Mouse (Mus musculus): Measurements from ENCODE around the gene H2-M10.2. TPM values are rescaled to one million over a fixed set of nuclear protein-coding genes. Genes with fewer than 3 reads are reported as not detected.
"Not testable (repeated sequence)": the region's sequence is repeated elsewhere in the genome, so short reads cannot be mapped to it uniquely, and the experiment has no call there.

The H2-M10.2 gene
- total RNA-seq, 2 experiments from 2014 or later, result not detected

GRCm38 (mm10) chr17:36252250-36252876 lies 33.9 kb downstream of the H2-M10.2 start:
- DNase-seq (ENCODE audit: low spot score), result no peak

DNA sequence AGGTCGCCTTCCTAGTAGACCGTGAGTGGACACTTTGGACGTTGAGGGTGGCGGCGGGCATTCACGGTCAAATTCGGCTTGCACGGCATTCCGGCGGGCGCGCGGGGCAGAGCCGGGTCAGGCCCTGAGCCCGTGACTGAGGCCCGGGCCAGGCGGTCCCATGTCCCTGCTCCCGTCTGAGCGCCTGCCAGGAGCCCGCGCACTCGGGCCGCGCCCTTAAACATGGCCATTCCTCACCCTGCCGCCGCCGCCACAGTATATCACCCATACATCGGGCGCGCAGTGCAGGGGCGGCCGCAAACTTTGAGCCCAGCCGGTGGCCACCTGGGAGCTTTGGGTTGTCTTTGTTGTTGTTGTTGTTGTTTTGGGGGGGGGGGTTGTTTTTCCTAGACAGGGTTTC lies 37.4 kb downstream of the H2-M10.2 start:
- no peak for DNase-seq (ENCODE audit: low spot score)

DNA sequence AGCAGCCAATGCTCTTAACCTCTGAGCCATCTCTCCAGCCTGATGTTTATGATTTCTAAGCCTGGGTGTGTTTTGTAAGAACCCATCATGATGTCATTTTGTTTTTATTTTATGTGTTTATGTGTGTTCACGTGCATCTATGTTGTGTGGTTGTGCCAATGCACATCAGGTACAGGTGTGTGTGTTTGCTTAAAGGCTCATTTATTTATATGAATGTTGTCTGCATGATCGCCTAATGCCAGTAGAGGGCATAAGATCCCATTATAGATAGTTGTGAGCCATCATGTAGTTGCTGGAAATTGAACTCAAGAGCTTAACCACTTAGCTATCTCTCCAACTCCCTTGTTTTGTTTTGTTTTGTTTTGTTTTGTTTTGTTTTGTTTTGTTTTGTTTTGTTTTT lies 40.5 kb downstream of the H2-M10.2 start:
- DNase-seq (ENCODE audit: low spot score), result no peak

- DNase-seq (ENCODE audit: low spot score), result no peak
Measured at GRCm38 (mm10) chr17:36244031-36244430, 42.3 kb downstream of the H2-M10.2 start.

- DNase-seq (ENCODE audit: low spot score), result no peak
Measured at GRCm38 (mm10) chr17:36240637-36241213, 45.6 kb downstream of the H2-M10.2 start.

DNA sequence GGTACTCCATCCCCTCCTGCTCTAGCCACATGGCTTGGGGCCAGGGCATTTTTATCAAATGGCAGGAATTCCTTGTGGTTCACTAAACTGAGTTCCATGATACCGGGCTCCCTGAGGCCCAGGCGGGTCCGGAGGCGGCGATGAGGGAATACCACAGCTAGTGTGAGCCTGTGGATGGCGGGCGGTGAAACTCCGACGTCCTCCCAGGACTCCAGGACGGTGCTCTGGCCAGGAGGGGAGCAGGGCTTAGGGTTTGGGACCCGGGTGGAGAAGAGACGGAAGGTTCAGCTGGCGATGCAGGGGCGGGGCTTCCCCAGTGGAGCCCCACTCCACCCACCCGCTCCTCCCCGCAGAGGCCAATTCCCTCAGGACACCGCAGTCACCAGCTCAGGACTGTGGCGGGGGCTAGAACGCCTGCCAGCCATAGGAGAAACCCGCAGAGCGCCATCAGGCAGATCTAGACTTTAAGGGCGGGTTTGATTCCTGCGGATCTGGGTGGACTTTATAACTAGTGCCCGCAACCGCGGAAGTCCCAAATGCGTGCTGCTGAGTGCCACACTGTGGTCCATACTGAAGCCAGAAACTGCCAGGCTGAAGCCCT lies 48.9 kb downstream of the H2-M10.2 start:
- no peak for DNase-seq (ENCODE audit: low spot score)

GRCm38 (mm10) chr17:36235300-36235699 lies 51.0 kb downstream of the H2-M10.2 start:
- DNase-seq (ENCODE audit: low spot score), result not testable (repeated sequence)

Other genes starting within 250 kb of the H2-M10.2 start
- gene H2-T22, start 243.7 kb downstream of the H2-M10.2 start, total RNA-seq (2021), result 10 to 100 TPM in 1 of 2 experiments, 1 to 10 TPM in 1; 7.9 to 15.7 TPM
- gene Gm6034, start 243.5 kb downstream of the H2-M10.2 start, total RNA-seq (2021), result not detected
- 1 to 10 TPM; 1.4 to 3.2 TPM for gene Gm11127, start 228.1 kb downstream of the H2-M10.2 start, total RNA-seq (2021)
- not detected for gene Gm19684, start 164.8 kb downstream of the H2-M10.2 start, total RNA-seq (2021)
- gene Gm7030, start 157.1 kb downstream of the H2-M10.2 start, total RNA-seq (2021), result not detected
- not detected for gene Gm8909, start 118.0 kb downstream of the H2-M10.2 start, total RNA-seq (2021)
- gene H2-T3, start 96.2 kb downstream of the H2-M10.2 start, total RNA-seq (2021), result not detected
- gene Rpp21, start 28.4 kb downstream of the H2-M10.2 start, total RNA-seq (2021), result 10 to 100 TPM; 36.5 to 44.5 TPM
- gene Trim39, start 14.2 kb downstream of the H2-M10.2 start, total RNA-seq (2021), result 1 to 10 TPM; 6.2 to 6.6 TPM
- gene H2-M10.1, start 39.7 kb upstream of the H2-M10.2 start, total RNA-seq (2021), result not detected
- gene H2-M10.3, start 81.9 kb upstream of the H2-M10.2 start, total RNA-seq (2021), result not detected
- gene H2-M10.4, start 175.8 kb upstream of the H2-M10.2 start, total RNA-seq (2021), result not detected

Data from gastrocnemius, adult 18-20 months (tissue).